ENCODE assay signal across 25 mouse cellular contexts in the genomic region with DNA sequence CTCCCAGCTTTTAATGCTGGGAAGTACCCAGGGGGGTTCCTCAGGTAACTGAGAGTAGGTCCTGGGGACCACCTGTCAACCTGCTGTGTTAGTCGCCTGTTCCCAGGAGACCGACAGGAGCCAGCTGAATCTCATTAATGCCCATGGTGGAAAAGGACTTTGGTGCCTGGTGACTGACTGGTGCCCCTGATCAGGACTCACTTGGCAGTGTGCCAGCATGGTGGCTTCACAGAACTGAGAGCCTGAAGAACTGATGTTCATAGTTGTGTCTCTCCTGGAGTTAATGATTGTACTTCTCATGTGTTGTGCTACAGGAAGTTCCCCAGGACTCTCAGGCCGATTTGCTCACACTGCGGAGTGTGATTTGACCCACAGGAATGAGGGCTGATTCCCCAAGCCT. TPM values are rescaled to one million over a fixed set of nuclear protein-coding genes. Genes with fewer than 3 reads are reported as not detected.
DNase-seq lines count a peak whose midpoint lies in the region; ATAC-seq and TF ChIP-seq lines count a peak whose summit lies in the region.
"Had no signal": no experiment of that assay in that cellular context is flagged by ENCODE, and none has a peak within 500 bp of the region (broad histone marks: within the 10 kb centered on the region; RNA-seq: fewer than 3 reads in every experiment).

No protein-coding gene starts in this region.

- H3K4me3 ChIP-seq in kidney, adult 2 months (ENCODE audit: insufficient read depth, low read depth, low read length): no peak overlapping the region
- no peak overlapping the region for H3K4me3 ChIP-seq in kidney, embryonic 16.5 days (ENCODE audit: low read length)
- no peak overlapping the region for H3K4me3 ChIP-seq in MEL (ENCODE audit: control insufficient read depth in 1 of 2, insufficient read depth in 1 of 2, low read depth in 2 of 2, low read length in 2 of 2)
- H3K4me3 ChIP-seq: hindbrain, embryonic 10.5 days; liver, embryonic 13.5 days; lung, embryonic 15.5 days had no signal

- peak; percentile 29 to 40 for DNase-seq in cerebellum, postnatal 10 days
- DNase-seq in cerebellum, adult 11 months: no peak
- peak; percentile 66 for DNase-seq in kidney, adult 2 months
- peak; percentile 9 for DNase-seq in MEL (ENCODE audit: low read depth, low spot score)
- DNase-seq in kidney, postnatal 10 days: peak; percentile 58
- no peak for DNase-seq in frontal cortex, postnatal 10 days (ENCODE audit: low spot score in 2 of 2)
- no peak for DNase-seq in layer of hippocampus, adult 9-10 months (ENCODE audit: low spot score)
- DNase-seq: adrenal gland, postnatal 14 days; cerebellum, adult 11-12 months; cerebellum, postnatal 25 days; embryo, embryonic 11 days; gastrocnemius, postnatal 25 days; liver, embryonic 13.5 days; lung, postnatal 4 days; right cerebral cortex, postnatal 4 days; thymus, postnatal 36 days had no signal

- TF ChIP-seq EP300 in MEL (IDR thresholded peaks at IDR 0.05; ENCODE audit: low read depth in 1 of 2, low read length in 2 of 2): no peak

- no peak for TF ChIP-seq CTCF in kidney, adult 2 months (conservative IDR thresholded peaks at IDR 0.05; ENCODE audit: insufficient read depth, insufficient read length, low read depth, low read length)
- TF ChIP-seq CTCF in MEL (IDR thresholded peaks at IDR 0.05 in 2 of 3, conservative IDR thresholded peaks at IDR 0.05 in 1 of 3; ENCODE audit: control insufficient read depth in 1 of 3, insufficient read depth in 1 of 3, low read depth in 2 of 3, low read length in 3 of 3, poor library complexity in 1 of 3, severe bottlenecking in 1 of 3): no peak

- no peaks in the 10 kb centered on the region for H3K4me1 ChIP-seq in kidney, adult 2 months (ENCODE audit: control insufficient read depth, insufficient read depth, low read length)
- H3K4me1 ChIP-seq in kidney, embryonic 16.5 days (ENCODE audit: insufficient read depth, low read length): no peaks in the 10 kb centered on the region
- peaks cover 4 to 13% of the 10 kb centered on the region in 2 experiments for H3K4me1 ChIP-seq in MEL (ENCODE audit: control insufficient read depth in 1 of 2, insufficient read depth in 2 of 2, low read length in 2 of 2)
- H3K4me1 ChIP-seq: hindbrain, embryonic 10.5 days; lung, embryonic 15.5 days had no signal

- no peak overlapping the region for H3K27ac ChIP-seq in kidney, adult 2 months (ENCODE audit: insufficient read depth, low read depth, low read length)
- H3K27ac ChIP-seq in kidney, embryonic 16.5 days (ENCODE audit: low read length): no peak overlapping the region
- no peak overlapping the region for H3K27ac ChIP-seq in MEL (ENCODE audit: control insufficient read depth, low read depth, low read length)
- H3K27ac ChIP-seq: hindbrain, embryonic 10.5 days; liver, embryonic 13.5 days; lung, embryonic 15.5 days had no signal

- TF ChIP-seq POLR2A in kidney, adult 2 months (IDR thresholded peaks at IDR 0.05; ENCODE audit: low read depth, low read length): no peak
- TF ChIP-seq POLR2A in MEL (IDR thresholded peaks at IDR 0.05; ENCODE audit: control insufficient read depth in 1 of 2, insufficient read depth in 1 of 2, low read depth in 1 of 2, low read length in 2 of 2, poor library complexity in 1 of 2): no peak

- H3K9me3 ChIP-seq in kidney, embryonic 16.5 days (ENCODE audit: low read length): no peaks in the 10 kb centered on the region
- no peaks in the 10 kb centered on the region for H3K9me3 ChIP-seq in MEL (replicated peaks; ENCODE audit: insufficient read depth, low read length)
- H3K9me3 ChIP-seq: hindbrain, embryonic 10.5 days; liver, embryonic 13.5 days; lung, embryonic 15.5 days had no signal

- 61% methylated on average over 4 of the region's 4 CpGs for WGBS in kidney, adult 2 months
- 80% methylated on average over 4 of the region's 4 CpGs for WGBS in kidney, embryonic 16.5 days

- H3K36me3 ChIP-seq in kidney, adult 2 months (ENCODE audit: control insufficient read depth, insufficient read depth, low read length): no peaks in the 10 kb centered on the region
- no peaks in the 10 kb centered on the region for H3K36me3 ChIP-seq in kidney, embryonic 16.5 days (ENCODE audit: insufficient read depth, low read length)
- peaks cover 0 to 3% of the 10 kb centered on the region in 2 experiments; a peak in 1 of 4 replicates for H3K36me3 ChIP-seq in MEL (ENCODE audit: control insufficient read depth in 1 of 2, insufficient read depth in 2 of 2, low read length in 2 of 2)
- H3K36me3 ChIP-seq: hindbrain, embryonic 10.5 days; liver, embryonic 13.5 days; lung, embryonic 15.5 days had no signal

- no peaks in the 10 kb centered on the region for H3K79me2 ChIP-seq in MEL (ENCODE audit: control insufficient read depth, insufficient read depth, low read length, poor library complexity)

- no peak for TF ChIP-seq RAD21 in MEL (IDR thresholded peaks at IDR 0.05; ENCODE audit: low read depth, low read length)

- ATAC-seq in kidney, embryonic 16.5 days (ENCODE audit: low FRiP score, low TSS enrichment): no peak
- ATAC-seq: midbrain, embryonic 16.5 days had no signal

- H3K27me3 ChIP-seq in kidney, adult 2 months (replicated peaks; ENCODE audit: control insufficient read depth, insufficient read depth, low read length): no peaks in the 10 kb centered on the region
- H3K27me3 ChIP-seq in kidney, embryonic 16.5 days (ENCODE audit: insufficient read depth, low read length): no peaks in the 10 kb centered on the region
- H3K27me3 ChIP-seq in MEL (ENCODE audit: control insufficient read depth in 1 of 2, insufficient read depth in 2 of 2, low read length in 2 of 2): peaks cover 0 to 3% of the 10 kb centered on the region in 2 experiments; a peak in 1 of 4 replicates
- H3K27me3 ChIP-seq: lung, embryonic 15.5 days had no signal

- no peak overlapping the region for H3K4me2 ChIP-seq in kidney, embryonic 16.5 days (replicated peaks; ENCODE audit: low read depth, low read length)
- H3K4me2 ChIP-seq: liver, embryonic 13.5 days; lung, embryonic 15.5 days had no signal

- no peak overlapping the region for H3K9ac ChIP-seq in kidney, embryonic 16.5 days (replicated peaks; ENCODE audit: low read length)
- no peak overlapping the region for H3K9ac ChIP-seq in MEL (ENCODE audit: control insufficient read depth, low read depth, low read length, poor library complexity, severe bottlenecking)
- H3K9ac ChIP-seq: liver, embryonic 13.5 days; lung, embryonic 15.5 days had no signal

TF ChIP-seq in MEL, 35 proteins besides CTCF, POLR2A, EP300 and RAD21:
- TF ChIP-seq HCFC1 (IDR thresholded peaks at IDR 0.05; ENCODE audit: low read depth, low read length) (no peak), TAL1 (IDR thresholded peaks at IDR 0.05; ENCODE audit: low read length) (no peak), MEF2A (IDR thresholded peaks at IDR 0.05; ENCODE audit: extremely low read depth, insufficient replicate concordance, low read depth, low read length, poor library complexity, severe bottlenecking) (no peak), TCF12 (IDR thresholded peaks at IDR 0.05; ENCODE audit: low read depth, low read length) (no peak), NRF1 (IDR thresholded peaks at IDR 0.05; ENCODE audit: insufficient read depth, low read depth, low read length, poor library complexity, severe bottlenecking) (no peak), RCOR1 (IDR thresholded peaks at IDR 0.05; ENCODE audit: low read depth, low read length) (no peak), MYC (IDR thresholded peaks at IDR 0.05; ENCODE audit: low read depth, low read length) (no peak)

RNA-seq across cellular contexts. Expression of gene Igfn1, which starts 12.7 kb away (rescaled TPM):
- polyA plus RNA-seq in kidney, adult 2 months (2012; rRNA removed): 0.61 and 0.78 TPM in 2 replicates
- polyA plus RNA-seq in kidney, embryonic 16.5 days (2015; fragmentation: Nextera tagmentation; extraction: Ambion mirVana): 0.17 and 0.30 TPM in 2 replicates
- total RNA-seq in MEL (2012; rRNA removed): 0.15 TPM in 1 of 2 replicates, not detected in the other
- polyA plus RNA-seq in MEL (2012; ENCODE audit: insufficient read depth in 1 of 2, insufficient read length in 2 of 2, low read depth in 1 of 2, low replicate concordance in 2 of 2, missing spikeins in 1 of 2): under 1 TPM in 1 of 2 experiments, not detected in 1; 0.14 TPM
- total RNA-seq: adrenal gland, postnatal 14 days had no signal
- polyA plus RNA-seq: forebrain, embryonic 11.5 days; heart, embryonic 16.5 days; liver, embryonic 13.5 days; lung, embryonic 15.5 days; midbrain, embryonic 16.5 days had no signal

RNA-seq across cellular contexts. Expression of gene Tmem9, which starts 14.5 kb away (rescaled TPM):
- 139 and 160 TPM in 2 replicates for polyA plus RNA-seq in kidney, adult 2 months (2012; rRNA removed)
- polyA plus RNA-seq in kidney, embryonic 16.5 days (2015; fragmentation: Nextera tagmentation; extraction: Ambion mirVana): 260 and 268 TPM in 2 replicates
- total RNA-seq in MEL (2012; rRNA removed): 35.4 and 52.2 TPM in 2 replicates
- 10 to 100 TPM in 1 of 2 experiments, not detected in 1; 82.9 TPM for polyA plus RNA-seq in MEL (2012; ENCODE audit: insufficient read depth in 1 of 2, insufficient read length in 2 of 2, low read depth in 1 of 2, low replicate concordance in 2 of 2, missing spikeins in 1 of 2)

RNA-seq across cellular contexts. Expression of gene Ascl5, which starts 57.1 kb away (rescaled TPM):
- polyA plus RNA-seq in kidney, adult 2 months (2012; rRNA removed): not detected in 2 replicates
- not detected in 2 replicates for polyA plus RNA-seq in kidney, embryonic 16.5 days (2015; fragmentation: Nextera tagmentation; extraction: Ambion mirVana)
- not detected in 2 replicates for total RNA-seq in MEL (2012; rRNA removed)
- not detected for polyA plus RNA-seq in MEL (2012; ENCODE audit: insufficient read depth in 1 of 2, insufficient read length in 2 of 2, low read depth in 1 of 2, low replicate concordance in 2 of 2, missing spikeins in 1 of 2)
- total RNA-seq: adrenal gland, postnatal 14 days; ES-E14; gastrocnemius, postnatal 25 days; layer of hippocampus, adult 8-10 months; neutrophil, adult 5-6 weeks had no signal
- polyA plus RNA-seq: forebrain, embryonic 11.5 days; heart, embryonic 16.5 days; hindbrain, embryonic 10.5 days; liver, embryonic 13.5 days; lung, embryonic 15.5 days; midbrain, embryonic 16.5 days had no signal

RNA-seq across cellular contexts. Expression of gene Cacna1s, which starts 59.1 kb away (rescaled TPM):
- 0.12 and 4.3 TPM in 2 replicates for polyA plus RNA-seq in kidney, adult 2 months (2012; rRNA removed)
- 0.36 TPM in 2 replicates for polyA plus RNA-seq in kidney, embryonic 16.5 days (2015; fragmentation: Nextera tagmentation; extraction: Ambion mirVana)
- not detected in 2 replicates for total RNA-seq in MEL (2012; rRNA removed)
- polyA plus RNA-seq in MEL (2012; ENCODE audit: insufficient read depth in 1 of 2, insufficient read length in 2 of 2, low read depth in 1 of 2, low replicate concordance in 2 of 2, missing spikeins in 1 of 2): not detected
- total RNA-seq: neutrophil, adult 5-6 weeks had no signal

Comparison
In these comparisons a context has a peak if more than half of its experiments do, and no peak if none do; other contexts are left out.
1. DNase-seq: peak in cerebellum, postnatal 10 days (2 of 2), kidney, adult 2 months (single experiment), MEL (single experiment) and kidney, postnatal 10 days (single experiment); none in cerebellum, adult 11 months (single experiment), frontal cortex, postnatal 10 days (0 of 2) and layer of hippocampus, adult 9-10 months (single experiment).